Mouse (Mus musculus): ENCODE data around the gene Srgap3. TPM values are rescaled to one million over a fixed set of nuclear protein-coding genes. Genes with fewer than 3 reads are reported as not detected.

The Srgap3 gene
- polyA plus RNA-seq, 1 experiment from 2014 or later: 0.35 TPM

GRCm38 (mm10) chr6:112977246-112977645 lies 30.2 kb upstream of the Srgap3 start:
- no peak for ATAC-seq
- H3K27me3 ChIP-seq (replicated peaks; ENCODE audit: insufficient read depth, low read length): no peaks in the 10 kb centered on the region
- H3K4me2 ChIP-seq (replicated peaks; ENCODE audit: low read depth, low read length): no peak overlapping the region
- no peak for TF ChIP-seq EP300 (IDR thresholded peaks at IDR 0.05)
- no peak for TF ChIP-seq CTCF (IDR thresholded peaks at IDR 0.05)
- H3K36me3 ChIP-seq (ENCODE audit: insufficient read depth, low read length): no peaks in the 10 kb centered on the region
- H3K9ac ChIP-seq (replicated peaks; ENCODE audit: low read depth): no peak overlapping the region
- no peak for DNase-seq (ENCODE audit: low spot score)
- 52% methylated on average over 4 of the region's 4 CpGs for WGBS
- no peak overlapping the region for H3K27ac ChIP-seq (ENCODE audit: low read length)
- no peaks in the 10 kb centered on the region for H3K9me3 ChIP-seq (ENCODE audit: low read length)
- 0 out of 2 replicates have a peak, but pooled peaks cover 3% of the 10 kb centered on the region for H3K4me1 ChIP-seq (ENCODE audit: insufficient read depth, low read depth, low read length)
- H3K4me3 ChIP-seq (ENCODE audit: low read depth, low read length): no peak overlapping the region

- TF ChIP-seq CTCF (IDR thresholded peaks at IDR 0.05): no peak
- no peak for TF ChIP-seq EP300 (IDR thresholded peaks at IDR 0.05)
- H3K4me3 ChIP-seq (ENCODE audit: low read depth, low read length): no peak overlapping the region
- DNase-seq (ENCODE audit: low spot score): no peak
Measured at GRCm38 (mm10) chr6:112976541-112976940, 29.5 kb upstream of the Srgap3 start.

GRCm38 (mm10) chr6:112976136-112976535 lies 29.1 kb upstream of the Srgap3 start:
- Histone ChIP-seq H3K4me3 (ENCODE audit: low read depth, low read length) (no peak overlapping the region), H3K27ac (ENCODE audit: low read length) (no peak overlapping the region), H3K27me3 (replicated peaks; ENCODE audit: insufficient read depth, low read length) (no peaks in the 10 kb centered on the region), H3K4me1 (ENCODE audit: insufficient read depth, low read depth, low read length) (0 out of 2 replicates have a peak, but pooled peaks cover 3% of the 10 kb centered on the region), H3K4me2 (replicated peaks; ENCODE audit: low read depth, low read length) (no peak overlapping the region), H3K9me3 (ENCODE audit: low read length) (no peaks in the 10 kb centered on the region), H3K36me3 (ENCODE audit: insufficient read depth, low read length) (no peaks in the 10 kb centered on the region), H3K9ac (replicated peaks; ENCODE audit: low read depth) (no peak overlapping the region)
- ATAC-seq (no peak), DNase-seq (ENCODE audit: low spot score) (no peak)
- 90% methylated on average over 16 of the region's 16 CpGs for WGBS
- no peak for TF ChIP-seq EP300 (IDR thresholded peaks at IDR 0.05)
- no peak for TF ChIP-seq CTCF (IDR thresholded peaks at IDR 0.05)

More at GRCm38 (mm10) chr6:112976541-112976940, 29.5 kb upstream of the Srgap3 start:
- Histone ChIP-seq H3K9me3 (ENCODE audit: low read length) (no peaks in the 10 kb centered on the region), H3K27ac (ENCODE audit: low read length) (no peak overlapping the region), H3K9ac (replicated peaks; ENCODE audit: low read depth) (no peak overlapping the region), H3K36me3 (ENCODE audit: insufficient read depth, low read length) (no peaks in the 10 kb centered on the region), H3K4me1 (ENCODE audit: insufficient read depth, low read depth, low read length) (0 out of 2 replicates have a peak, but pooled peaks cover 3% of the 10 kb centered on the region), H3K4me2 (replicated peaks; ENCODE audit: low read depth, low read length) (no peak overlapping the region), H3K27me3 (replicated peaks; ENCODE audit: insufficient read depth, low read length) (no peaks in the 10 kb centered on the region)
- no peak for ATAC-seq

- Histone ChIP-seq H3K4me1 (ENCODE audit: insufficient read depth, low read depth, low read length) (0 out of 2 replicates have a peak, but pooled peaks cover 3% of the 10 kb centered on the region), H3K27me3 (replicated peaks; ENCODE audit: insufficient read depth, low read length) (no peaks in the 10 kb centered on the region), H3K27ac (ENCODE audit: low read length) (no peak overlapping the region), H3K9me3 (ENCODE audit: low read length) (no peaks in the 10 kb centered on the region), H3K4me3 (ENCODE audit: low read depth, low read length) (no peak overlapping the region), H3K36me3 (ENCODE audit: insufficient read depth, low read length) (no peaks in the 10 kb centered on the region), H3K4me2 (replicated peaks; ENCODE audit: low read depth, low read length) (no peak overlapping the region), H3K9ac (replicated peaks; ENCODE audit: low read depth) (no peak overlapping the region)
- TF ChIP-seq EP300 (IDR thresholded peaks at IDR 0.05) (no peak), CTCF (IDR thresholded peaks at IDR 0.05) (no peak)
- ATAC-seq (no peak), DNase-seq (ENCODE audit: low spot score) (peak; percentile 16)
- 55% methylated on average over 19 of the region's 19 CpGs for WGBS
Measured at GRCm38 (mm10) chr6:112973786-112974720, 27.0 kb upstream of the Srgap3 start.

- no peak overlapping the region for H3K4me2 ChIP-seq (replicated peaks; ENCODE audit: low read depth, low read length)
- DNase-seq (ENCODE audit: low spot score): peak; percentile 25
- no peaks in the 10 kb centered on the region for H3K9me3 ChIP-seq (ENCODE audit: low read length)
- no peaks in the 10 kb centered on the region for H3K36me3 ChIP-seq (ENCODE audit: insufficient read depth, low read length)
- H3K4me3 ChIP-seq (ENCODE audit: low read depth, low read length): no peak overlapping the region
- no peak overlapping the region for H3K9ac ChIP-seq (replicated peaks; ENCODE audit: low read depth)
- no peaks in the 10 kb centered on the region for H3K27me3 ChIP-seq (replicated peaks; ENCODE audit: insufficient read depth, low read length)
- no peak overlapping the region for H3K27ac ChIP-seq (ENCODE audit: low read length)
- WGBS: 11% methylated on average over 18 of the region's 18 CpGs
- 0 out of 2 replicates have a peak, but pooled peaks cover 3% of the 10 kb centered on the region for H3K4me1 ChIP-seq (ENCODE audit: insufficient read depth, low read depth, low read length)
- TF ChIP-seq CTCF (IDR thresholded peaks at IDR 0.05): no peak
- no peak for TF ChIP-seq EP300 (IDR thresholded peaks at IDR 0.05)
- peak; percentile 65 for ATAC-seq
Measured at GRCm38 (mm10) chr6:112972858-112973631, 26.0 kb upstream of the Srgap3 start.

GRCm38 (mm10) chr6:112972127-112972526 lies 25.1 kb upstream of the Srgap3 start:
- 62% methylated on average over 10 of the region's 10 CpGs for WGBS

More at GRCm38 (mm10) chr6:112972127-112972526, 25.1 kb upstream of the Srgap3 start:
- Histone ChIP-seq H3K9ac (replicated peaks; ENCODE audit: low read depth) (no peak overlapping the region), H3K9me3 (ENCODE audit: low read length) (no peaks in the 10 kb centered on the region), H3K4me3 (ENCODE audit: low read depth, low read length) (no peak overlapping the region), H3K27me3 (replicated peaks; ENCODE audit: insufficient read depth, low read length) (no peaks in the 10 kb centered on the region), H3K36me3 (ENCODE audit: insufficient read depth, low read length) (no peaks in the 10 kb centered on the region), H3K4me2 (replicated peaks; ENCODE audit: low read depth, low read length) (no peak overlapping the region), H3K4me1 (ENCODE audit: insufficient read depth, low read depth, low read length) (0 out of 2 replicates have a peak, but pooled peaks cover 3% of the 10 kb centered on the region), H3K27ac (ENCODE audit: low read length) (no peak overlapping the region)
- ATAC-seq: no peak
- DNase-seq (ENCODE audit: low spot score): no peak
- TF ChIP-seq EP300 (IDR thresholded peaks at IDR 0.05): no peak
- TF ChIP-seq CTCF (IDR thresholded peaks at IDR 0.05): no peak

All from lung, postnatal 0 days (tissue).